Mouse (Mus musculus) megakaryocyte, embryonic 14.5 days (primary cell): ENCODE results near the gene Ina. TPM values are rescaled to one million over a fixed set of nuclear protein-coding genes. Genes with fewer than 3 reads are reported as not detected.

ENCODE experiments used
- H3K27me3 ChIP-seq: replicated peaks from 2 replicates; pipeline ENCODE3; 2012; ENCODE audit warnings: inconsistent platforms
- H3K36me3 ChIP-seq: replicated peaks from 2 replicates; pipeline ENCODE3; 2012; ENCODE audit warnings: low read length, inconsistent platforms, mixed read lengths
- H3K4me1 ChIP-seq: 2 replicates; pipeline ENCODE4 v1.6.1; 2012; ENCODE audit warnings: inconsistent platforms
- H3K4me3 ChIP-seq: replicated peaks from 2 replicates; pipeline ENCODE3; 2012; ENCODE audit warnings: moderate library complexity, mild to moderate bottlenecking, inconsistent platforms
- H3K9me3 ChIP-seq: 2 replicates; pipeline ENCODE4 v1.6.1; 2012; ENCODE audit warnings: inconsistent platforms
- FLI1 ChIP-seq: IDR thresholded peaks from 2 replicates; pipeline ENCODE4 v1.6.1; 2012; ENCODE audit warnings: low read length, inconsistent platforms, mixed read lengths
- GATA1 ChIP-seq: IDR thresholded peaks from 3 replicates; pipeline ENCODE4 v1.6.1; 2012; ENCODE audit warnings: mixed read lengths, low read length, inconsistent platforms, borderline replicate concordance
- polyA plus RNA-seq: library from polyadenylated mRNA; stranded (reverse); fragments of >175 nt; gene quantifications from 2 replicates; pipeline ENCODE4 v1.2.3, GENCODE M21; 2012; ENCODE audit warnings: low replicate concordance; ENCODE audit not compliant: insufficient read depth

The Ina gene
- polyA plus RNA-seq, 1 experiment: 0.13 TPM

DNA sequence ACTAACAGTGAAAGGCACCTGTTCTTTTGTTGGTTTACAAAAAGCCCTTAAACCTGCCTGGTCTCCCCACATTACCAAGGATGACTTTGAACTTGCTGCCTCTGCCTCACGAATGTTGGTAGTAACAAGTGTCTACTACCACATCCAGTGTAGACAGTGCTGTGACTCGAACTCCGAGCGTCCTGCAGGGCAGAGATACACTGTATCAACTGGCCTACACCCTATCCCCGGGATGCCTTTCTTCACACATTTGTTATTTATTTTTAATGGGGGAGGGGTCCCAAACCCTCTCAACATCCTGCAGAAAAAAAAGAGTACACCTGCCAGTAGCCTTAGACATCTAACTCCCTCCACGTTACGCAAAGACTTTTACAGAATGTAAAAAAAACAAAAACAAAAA, 35.3 kb downstream of the Ina start:
- Histone ChIP-seq H3K36me3 (peaks cover 24% of the 10 kb centered on the region), H3K4me3 (peak overlapping the region; percentile 98), H3K9me3 (no peaks in the 10 kb centered on the region), H3K27me3 (peaks cover 4% of the 10 kb centered on the region), H3K4me1 (peaks cover 25% of the 10 kb centered on the region)
- TF ChIP-seq GATA1 (no peak), FLI1 (no peak)

DNA sequence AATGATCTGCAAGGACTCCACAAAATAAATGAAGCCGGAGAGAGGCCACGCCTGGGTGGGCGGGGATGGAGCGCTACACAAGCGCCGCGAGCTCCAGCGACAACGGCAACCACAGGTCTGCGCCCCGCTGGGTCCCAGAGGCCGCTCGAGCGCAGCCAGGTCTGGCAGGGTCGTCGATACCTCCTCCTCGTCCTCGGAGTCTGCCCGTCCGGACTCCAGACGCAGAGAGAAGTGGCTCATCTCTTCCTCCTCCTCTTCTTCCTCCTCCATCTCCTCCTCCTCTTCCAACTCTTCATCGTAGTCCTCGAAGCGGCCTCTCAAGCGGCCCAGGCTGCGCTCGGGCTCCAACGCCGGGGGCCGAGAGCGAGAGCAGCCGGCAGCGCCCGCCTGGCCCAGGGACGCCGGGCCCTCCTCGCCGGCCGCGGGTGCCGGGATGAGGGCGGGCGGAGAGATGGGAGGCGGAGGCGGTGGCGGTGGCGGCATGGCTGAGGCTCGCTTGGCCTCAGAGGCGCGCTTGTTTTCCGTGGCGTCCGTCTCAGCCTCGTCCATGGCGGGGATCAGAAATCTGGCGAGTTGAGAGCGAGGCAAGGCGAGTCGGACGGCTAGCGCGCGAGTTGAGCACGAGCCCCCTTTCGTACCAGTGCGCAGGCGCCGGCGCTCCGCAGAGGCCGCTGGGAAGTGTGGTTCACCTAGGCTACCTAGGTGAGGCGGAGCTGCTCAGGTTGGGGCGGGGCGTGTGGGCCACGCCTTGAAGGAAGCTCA, 36.0 kb downstream of the Ina start, which contains the start of gene Pcgf6:
Gene Pcgf6 (minus strand): TSS at position 636 of the 762 bp plus-strand sequence.
- Histone ChIP-seq H3K4me3 (peak within 1 kb of the TSS; percentile 98), H3K4me1 (peaks cover 25% of the 10 kb centered on the region), H3K27me3 (peaks cover 6% of the 10 kb centered on the region), H3K36me3 (peaks cover 20% of the 10 kb centered on the region), H3K9me3 (no peaks in the 10 kb centered on the region)
- no peak for TF ChIP-seq FLI1
- no peak for TF ChIP-seq GATA1

DNA sequence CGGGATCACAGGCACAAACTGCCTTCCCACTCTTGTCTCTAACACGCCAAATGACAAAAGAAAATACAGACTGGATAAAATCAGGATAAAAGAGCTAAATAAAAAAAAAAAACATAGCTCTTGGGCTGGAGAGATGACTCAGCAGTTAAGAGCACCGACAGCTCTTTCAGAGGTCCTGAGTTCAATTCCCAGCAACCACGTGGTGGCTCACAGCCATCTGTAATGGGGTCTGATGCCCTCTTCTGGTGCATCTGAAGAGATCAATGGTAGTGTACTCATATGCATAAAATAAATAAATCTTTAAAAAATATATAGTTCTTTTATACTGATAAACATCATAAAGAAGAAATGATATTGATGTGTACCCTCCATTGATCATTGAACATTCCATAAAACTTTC, 38.4 kb downstream of the Ina start:
- peaks cover 6% of the 10 kb centered on the region for H3K27me3 ChIP-seq
- no peak for TF ChIP-seq GATA1
- no peak for TF ChIP-seq FLI1

DNA sequence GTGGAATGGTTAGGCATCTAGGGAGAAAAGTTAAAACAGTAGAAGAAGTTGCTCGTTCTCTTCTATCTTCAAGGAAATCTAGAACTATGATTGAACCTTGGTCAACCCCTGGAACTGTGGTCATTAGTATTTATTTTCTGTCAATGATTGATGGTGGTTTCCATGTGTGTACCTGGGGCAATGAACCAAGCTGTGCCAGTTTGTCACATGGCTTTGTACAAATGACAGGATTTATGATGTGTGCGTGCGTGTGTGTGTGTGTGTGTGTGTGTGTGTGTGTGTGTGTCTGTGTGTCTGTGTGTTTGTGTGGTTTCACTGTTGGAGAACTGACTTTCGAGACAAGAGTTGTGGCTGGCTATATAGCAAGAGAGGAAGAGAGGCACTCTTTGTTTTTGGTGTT, 39.0 kb downstream of the Ina start:
- Histone ChIP-seq H3K27me3 (peaks cover 6% of the 10 kb centered on the region), H3K4me1 (peaks cover 25% of the 10 kb centered on the region), H3K36me3 (no peaks in the 10 kb centered on the region), H3K9me3 (no peaks in the 10 kb centered on the region), H3K4me3 (no peak overlapping the region)
- no peak for TF ChIP-seq FLI1
- TF ChIP-seq GATA1: no peak

More for the DNA sequence above, 38.4 kb downstream of the Ina start:
- Histone ChIP-seq H3K4me1 (peaks cover 25% of the 10 kb centered on the region), H3K9me3 (no peaks in the 10 kb centered on the region), H3K36me3 (peaks cover 4% of the 10 kb centered on the region), H3K4me3 (no peak overlapping the region)

DNA sequence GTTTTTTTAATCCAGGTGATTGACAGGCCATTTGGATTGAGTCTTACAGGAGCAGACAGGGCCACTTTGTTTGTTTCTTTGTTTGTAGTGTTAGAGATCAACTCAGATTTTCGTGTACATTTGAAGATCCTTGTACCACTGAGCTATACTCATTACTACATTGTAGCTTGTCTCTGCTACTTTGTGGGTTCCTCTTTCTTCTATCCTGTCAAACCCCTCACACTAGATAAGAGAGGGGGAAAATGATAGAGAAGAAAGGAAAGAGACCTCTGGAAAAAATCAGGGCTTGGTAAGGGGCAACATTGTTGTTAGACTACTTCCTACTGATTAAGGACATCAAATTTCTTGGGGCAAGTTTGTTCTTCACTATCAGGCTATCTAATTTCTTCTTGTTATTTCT, 43.2 kb downstream of the Ina start:
- TF ChIP-seq GATA1: no peak
- TF ChIP-seq FLI1: no peak
- no peaks in the 10 kb centered on the region for H3K36me3 ChIP-seq
- H3K27me3 ChIP-seq: peaks cover 6% of the 10 kb centered on the region
- H3K4me3 ChIP-seq: no peak overlapping the region
- no peaks in the 10 kb centered on the region for H3K4me1 ChIP-seq
- H3K9me3 ChIP-seq: no peaks in the 10 kb centered on the region

DNA sequence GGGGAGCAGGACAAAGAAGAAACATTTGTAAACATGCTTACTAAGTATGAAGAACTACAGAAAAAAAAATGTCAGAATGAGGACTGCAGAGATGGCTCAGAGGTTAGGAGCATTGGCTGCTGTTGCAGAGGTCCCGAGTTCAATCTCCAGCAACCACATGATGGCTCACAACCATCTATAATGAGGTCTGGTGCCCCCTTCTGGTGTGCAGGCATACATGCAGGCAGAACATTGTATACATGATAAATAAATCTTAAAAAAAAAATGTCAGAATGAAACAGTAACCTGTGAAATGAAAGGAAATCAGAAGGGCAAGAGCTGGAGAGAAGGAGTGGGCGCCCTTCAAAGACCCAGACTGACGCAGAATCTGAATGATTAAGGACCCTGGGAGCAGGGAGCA, 51.4 kb downstream of the Ina start:
- TF ChIP-seq GATA1 (no peak), FLI1 (no peak)
- H3K4me1 ChIP-seq: peaks cover 28% of the 10 kb centered on the region
- peaks cover 9% of the 10 kb centered on the region for H3K36me3 ChIP-seq
- no peaks in the 10 kb centered on the region for H3K27me3 ChIP-seq
- no peaks in the 10 kb centered on the region for H3K9me3 ChIP-seq
- no peak overlapping the region for H3K4me3 ChIP-seq

DNA sequence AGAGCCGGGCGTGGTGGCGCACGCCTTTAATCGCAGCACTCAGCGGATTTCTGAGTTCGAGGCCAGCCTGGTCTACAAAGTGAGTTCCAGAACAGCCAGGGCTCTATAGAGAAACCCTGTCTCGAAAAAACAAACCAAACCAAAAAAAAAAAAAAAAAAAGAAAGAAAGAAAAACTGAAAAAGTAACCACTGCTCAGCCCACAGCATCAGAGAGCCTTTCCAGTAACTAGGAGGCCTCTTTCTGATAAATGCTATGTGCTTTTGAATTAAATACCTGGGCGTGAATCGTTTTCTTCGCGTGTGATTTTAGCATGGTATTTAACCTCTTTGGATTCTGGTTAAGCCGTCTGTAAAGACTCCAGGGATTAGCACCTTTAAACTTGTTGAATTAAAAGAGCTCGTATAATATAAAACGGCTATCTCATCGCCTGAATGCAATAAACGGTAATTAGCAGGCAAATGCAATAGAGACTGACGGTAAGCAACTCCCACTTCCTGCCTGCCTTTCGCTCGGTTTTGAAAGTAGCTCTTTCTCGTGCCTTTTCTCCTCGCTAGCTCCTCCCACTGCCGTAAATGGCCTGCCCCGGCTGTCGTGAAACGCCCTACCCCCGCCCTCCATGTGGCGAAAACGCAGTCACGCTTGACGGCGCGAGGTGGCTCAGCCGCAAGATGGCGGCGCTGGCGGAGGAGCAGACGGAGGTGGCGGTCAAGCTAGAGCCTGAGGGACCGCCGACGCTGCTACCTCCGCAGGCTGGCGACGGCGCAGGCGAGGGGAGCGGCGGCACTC, 52.8 kb downstream of the Ina start, which contains the start of gene Taf5:
Gene Taf5 (plus strand): TSS at position 651 of the 787 bp plus-strand sequence.
- Histone ChIP-seq H3K36me3 (peaks cover 22% of the 10 kb centered on the region), H3K4me3 (peak within 1 kb of the TSS; percentile 97), H3K27me3 (no peaks in the 10 kb centered on the region), H3K9me3 (no peaks in the 10 kb centered on the region), H3K4me1 (peaks cover 28% of the 10 kb centered on the region)
- TF ChIP-seq FLI1: 0 out of 2 replicates have a peak, but pooled peaks have one; percentile 30
- no peak for TF ChIP-seq GATA1

DNA sequence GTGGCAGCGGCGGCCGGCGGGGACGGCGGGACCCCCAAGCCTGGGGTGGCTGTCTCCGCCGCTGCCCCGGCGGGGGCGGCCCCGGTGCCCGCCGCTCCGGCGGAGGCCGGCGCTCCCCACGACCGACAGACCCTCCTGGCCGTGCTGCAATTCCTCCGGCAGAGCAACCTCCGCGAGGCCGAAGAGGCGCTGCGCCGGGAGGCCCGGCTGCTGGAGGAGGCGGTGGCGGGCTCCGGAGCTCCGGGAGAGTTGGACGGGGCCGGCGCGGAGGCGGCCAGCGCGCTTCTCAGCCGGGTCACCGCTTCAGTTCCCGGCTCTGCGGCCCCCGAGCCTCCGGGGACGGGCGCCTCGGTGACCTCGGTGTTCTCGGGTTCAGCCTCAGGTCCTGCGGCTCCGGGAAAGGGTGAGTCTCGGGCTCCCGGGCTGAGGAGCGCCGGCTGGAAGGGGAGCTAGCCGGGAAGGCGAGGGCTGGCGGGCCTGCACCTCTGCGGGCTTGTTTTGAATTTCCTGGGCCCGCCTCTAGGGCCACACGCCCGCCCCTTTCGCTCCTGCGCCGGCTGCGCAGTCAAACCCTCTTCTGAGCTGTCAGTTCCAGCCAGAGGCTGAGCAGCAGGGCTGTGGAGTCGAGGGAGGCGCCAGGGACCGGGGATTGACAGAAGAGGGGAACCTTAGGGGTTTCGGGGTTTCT, 53.6 kb downstream of the Ina start:
- Histone ChIP-seq H3K4me1 (peaks cover 28% of the 10 kb centered on the region), H3K27me3 (no peaks in the 10 kb centered on the region), H3K4me3 (peak overlapping the region; percentile 97), H3K36me3 (peaks cover 29% of the 10 kb centered on the region), H3K9me3 (no peaks in the 10 kb centered on the region)
- TF ChIP-seq FLI1 (no peak), GATA1 (no peak)

Other genes with a start within 250 kb of the Ina start
- 2.1 and 11.7 TPM in 2 replicates for gene Nt5c2, start 455 bp downstream of the Ina start, polyA plus RNA-seq
- gene Pcgf6, start 36.2 kb downstream of the Ina start, polyA plus RNA-seq: 2.9 and 4.6 TPM in 2 replicates
- 4.6 and 7.9 TPM in 2 replicates for gene Taf5, start 53.0 kb downstream of the Ina start, polyA plus RNA-seq
- 34.9 TPM in 1 of 2 replicates, not detected in the other for gene Usmg5, start 75.9 kb downstream of the Ina start, polyA plus RNA-seq
- 2.3 and 9.4 TPM in 2 replicates for gene Pdcd11, start 76.1 kb downstream of the Ina start, polyA plus RNA-seq
- 3.1 and 3.2 TPM in 2 replicates for gene Calhm2, start 123.6 kb downstream of the Ina start, polyA plus RNA-seq
- not detected in 2 replicates for gene Calhm1, start 129.6 kb downstream of the Ina start, polyA plus RNA-seq
- gene Calhm3, start 143.1 kb downstream of the Ina start, polyA plus RNA-seq: not detected in 2 replicates
- 0.98 TPM in 1 of 2 replicates, not detected in the other for gene Neurl1a, start 164.1 kb downstream of the Ina start, polyA plus RNA-seq